Mouse (Mus musculus) common myeloid progenitor, adult 5-6 weeks (primary cell): ENCODE results near the gene Fgfr2. TPM values are rescaled to one million over a fixed set of nuclear protein-coding genes. Genes with fewer than 3 reads are reported as not detected.

Experiments
- ATAC-seq: replicated peaks from 2 replicates; pipeline ENCODE4 v1.8.0; 2016; ENCODE audit warnings: low read depth, mild to moderate bottlenecking, moderate TSS enrichment, inconsistent platforms; ENCODE audit not compliant: poor library complexity, severe bottlenecking
- total RNA-seq: library from RNA; stranded (forward); fragments of 200-1000, 187-1606 nt; gene quantifications from 2 replicates; pipeline ENCODE4 v1.2.3, GENCODE M21; 2017

Fgfr2 gene
- total RNA-seq, 1 experiment from 2014 or later = not detected

- ATAC-seq = no peak
These were observed 2218.4 kb downstream of the Fgfr2 start for GRCm38 (mm10) chr7:130904571-130905365.

- ATAC-seq = peak; percentile 84
These were observed 2219.6 kb downstream of the Fgfr2 start for GRCm38 (mm10) chr7:130903505-130904074.

- peak; percentile 33; the same call in 1 of the 2 replicates for ATAC-seq
These were observed 2220.2 kb downstream of the Fgfr2 start for GRCm38 (mm10) chr7:130902929-130903328.

GRCm38 (mm10) chr7:130900233-130900848 is 2222.8 kb downstream of the Fgfr2 start:
- ATAC-seq = peak; percentile 45

- no peak for ATAC-seq
These were observed 2224.8 kb downstream of the Fgfr2 start for GRCm38 (mm10) chr7:130898373-130898772.

- no peak for ATAC-seq
These were observed 2225.9 kb downstream of the Fgfr2 start for GRCm38 (mm10) chr7:130897201-130897600.

- ATAC-seq = no peak
These were observed 2227.1 kb downstream of the Fgfr2 start for GRCm38 (mm10) chr7:130896064-130896463.

- ATAC-seq = no peak
These were observed 2227.6 kb downstream of the Fgfr2 start for GRCm38 (mm10) chr7:130895618-130895945.

- ATAC-seq = no peak
These were observed 2228.1 kb downstream of the Fgfr2 start for GRCm38 (mm10) chr7:130894931-130895617.

- ATAC-seq = peak; percentile 71
These were observed 2230.2 kb downstream of the Fgfr2 start for GRCm38 (mm10) chr7:130892973-130893372.

- ATAC-seq = no peak
These were observed 2232.3 kb downstream of the Fgfr2 start for GRCm38 (mm10) chr7:130890871-130891270.

- no peak for ATAC-seq
These were observed 2235.2 kb downstream of the Fgfr2 start for GRCm38 (mm10) chr7:130887946-130888345.

GRCm38 (mm10) chr7:130886246-130886645 is 2236.9 kb downstream of the Fgfr2 start:
- ATAC-seq = no peak

- ATAC-seq = no peak
These were observed 2239.0 kb downstream of the Fgfr2 start for GRCm38 (mm10) chr7:130884161-130884560.

GRCm38 (mm10) chr7:130867256-130867655 is 2255.9 kb downstream of the Fgfr2 start:
- ATAC-seq = 0 out of 2 replicates have a peak, but pooled peaks have one; percentile 3

GRCm38 (mm10) chr7:130866640-130867039 is 2256.5 kb downstream of the Fgfr2 start:
- ATAC-seq = no peak

GRCm38 (mm10) chr7:130865613-130866591 is 2257.2 kb downstream of the Fgfr2 start, which contains the start of gene Plekha1:
Gene Plekha1, plus strand, starts transcription at chr7:130865756.
- ATAC-seq = peak; percentile 98

- no peak for ATAC-seq
These were observed 2258.4 kb downstream of the Fgfr2 start for GRCm38 (mm10) chr7:130864711-130865110.

- ATAC-seq = no peak
These were observed 2260.6 kb downstream of the Fgfr2 start for GRCm38 (mm10) chr7:130862501-130862900.
